Mouse (Mus musculus): ENCODE data around the gene Fastkd5. TPM values are rescaled to one million over a fixed set of nuclear protein-coding genes. Genes with fewer than 3 reads are reported as not detected.

Fastkd5 gene
- polyA plus RNA-seq, 1 experiment from 2014 or later, result 14.0 TPM

Other genes with a start within 250 kb of the Fastkd5 start
- 10.1 and 10.9 TPM in 2 replicates for gene Cpxm1, start 232.5 kb downstream of the Fastkd5 start, polyA plus RNA-seq (2014; fragmentation: Nextera tagmentation; extraction: Ambion mirVana)
- gene Gm28372, start 224.8 kb downstream of the Fastkd5 start, polyA plus RNA-seq (2014; fragmentation: Nextera tagmentation; extraction: Ambion mirVana), result not detected in 2 replicates
- not detected in 2 replicates for gene 1700020A23Rik, start 224.8 kb downstream of the Fastkd5 start, polyA plus RNA-seq (2014; fragmentation: Nextera tagmentation; extraction: Ambion mirVana)
- not detected in 2 replicates for gene Tmem239, start 223.5 kb downstream of the Fastkd5 start, polyA plus RNA-seq (2014; fragmentation: Nextera tagmentation; extraction: Ambion mirVana)
- gene Vps16, start 205.7 kb downstream of the Fastkd5 start, polyA plus RNA-seq (2014; fragmentation: Nextera tagmentation; extraction: Ambion mirVana), result 92.2 and 99.3 TPM in 2 replicates
- gene Pced1a, start 205.3 kb downstream of the Fastkd5 start, polyA plus RNA-seq (2014; fragmentation: Nextera tagmentation; extraction: Ambion mirVana), result 8.9 and 12.0 TPM in 2 replicates
- gene Ptpra, start 179.7 kb downstream of the Fastkd5 start, polyA plus RNA-seq (2014; fragmentation: Nextera tagmentation; extraction: Ambion mirVana), result 130 and 135 TPM in 2 replicates
- 94.7 and 98.1 TPM in 2 replicates for gene Mrps26, start 66.3 kb downstream of the Fastkd5 start, polyA plus RNA-seq (2014; fragmentation: Nextera tagmentation; extraction: Ambion mirVana)
- 0.66 TPM in 1 of 2 replicates, not detected in the other for gene Oxt, start 53.9 kb downstream of the Fastkd5 start, polyA plus RNA-seq (2014; fragmentation: Nextera tagmentation; extraction: Ambion mirVana)
- 17.7 and 27.0 TPM in 2 replicates for gene Avp, start 47.5 kb downstream of the Fastkd5 start, polyA plus RNA-seq (2014; fragmentation: Nextera tagmentation; extraction: Ambion mirVana)
- gene Ubox5, start within 50 bp of the Fastkd5 start, polyA plus RNA-seq (2014; fragmentation: Nextera tagmentation; extraction: Ambion mirVana), result 13.0 and 14.9 TPM in 2 replicates
- 1.6 and 2.5 TPM in 2 replicates for gene Lzts3, start 12.8 kb upstream of the Fastkd5 start, polyA plus RNA-seq (2014; fragmentation: Nextera tagmentation; extraction: Ambion mirVana)
- 49.8 and 55.9 TPM in 2 replicates for gene Ddrgk1, start 34.6 kb upstream of the Fastkd5 start, polyA plus RNA-seq (2014; fragmentation: Nextera tagmentation; extraction: Ambion mirVana)
- gene Itpa, start 37.6 kb upstream of the Fastkd5 start, polyA plus RNA-seq (2014; fragmentation: Nextera tagmentation; extraction: Ambion mirVana), result 125 and 131 TPM in 2 replicates
- gene Slc4a11, start 67.5 kb upstream of the Fastkd5 start, polyA plus RNA-seq (2014; fragmentation: Nextera tagmentation; extraction: Ambion mirVana), result 0.52 and 0.64 TPM in 2 replicates